Mouse (Mus musculus): Measurements from ENCODE around the gene Wdr53.

DNA sequence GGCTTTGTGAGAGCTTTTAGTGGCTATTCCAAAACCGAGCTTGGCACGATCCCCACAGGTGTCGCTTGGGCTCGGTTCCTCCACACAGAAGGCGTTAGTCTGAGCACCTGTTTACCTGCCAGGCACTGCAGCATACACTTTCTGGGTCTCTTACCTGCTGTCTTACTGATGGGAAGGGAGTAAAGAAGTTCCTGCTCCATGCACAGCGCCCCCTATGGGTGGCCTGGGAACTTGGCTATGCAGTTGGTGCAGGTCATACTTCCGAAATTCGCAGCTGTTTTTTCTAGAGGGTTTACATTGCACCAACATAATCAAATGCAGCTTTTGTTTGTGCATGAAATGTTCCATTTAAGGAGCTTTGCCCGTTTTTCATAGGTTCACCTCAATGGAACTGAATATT, 26.3 kb downstream of the Wdr53 start:
- TF ChIP-seq GATA1 (IDR thresholded peaks at IDR 0.05; ENCODE audit: borderline replicate concordance, low read length) (no peak), FLI1 (IDR thresholded peaks at IDR 0.05; ENCODE audit: low read length) (no peak)
